Mouse (Mus musculus) large intestine, adult 2 months (tissue): ENCODE results near the gene Vipr1. TPM values are rescaled to one million over a fixed set of nuclear protein-coding genes. Genes with fewer than 3 reads are reported as not detected.
A peak's percentile ranks its signal among the peaks of the same experiment; 100 is the strongest.

Source experiments
- DNase-seq: peaks from one replicate; pipeline ENCODE4 v3.0.0-alpha.2; 2012; ENCODE audit warnings: low read depth, low spot score
- WGBS: fragments of 180-500 bp; shearing (Covaris S2); methylation state at CpG from one replicate; pipeline ENCODE4 v1.1.7; 2018; 5-methylcytosine and 5-hydroxymethylcytosine counted together
- polyA plus RNA-seq: library from polyadenylated mRNA; depleted of rRNA; stranded (reverse); fragments of >200 nt; gene quantifications from 2 replicates; pipeline ENCODE4 v1.2.3, GENCODE M21; 2012

The Vipr1 gene
- polyA plus RNA-seq, 1 experiment, result 37.9 TPM

- DNase-seq, result no peak
- WGBS, result 59% methylated on average over 5 of the region's 5 CpGs
Observed at GRCm38 (mm10) chr9:121672311-121672710, 29.8 kb downstream of the Vipr1 start.

- WGBS, result 86% methylated on average over 5 of the region's 5 CpGs
- DNase-seq, result no peak
Observed at GRCm38 (mm10) chr9:121673716-121674115, 31.2 kb downstream of the Vipr1 start.

DNA sequence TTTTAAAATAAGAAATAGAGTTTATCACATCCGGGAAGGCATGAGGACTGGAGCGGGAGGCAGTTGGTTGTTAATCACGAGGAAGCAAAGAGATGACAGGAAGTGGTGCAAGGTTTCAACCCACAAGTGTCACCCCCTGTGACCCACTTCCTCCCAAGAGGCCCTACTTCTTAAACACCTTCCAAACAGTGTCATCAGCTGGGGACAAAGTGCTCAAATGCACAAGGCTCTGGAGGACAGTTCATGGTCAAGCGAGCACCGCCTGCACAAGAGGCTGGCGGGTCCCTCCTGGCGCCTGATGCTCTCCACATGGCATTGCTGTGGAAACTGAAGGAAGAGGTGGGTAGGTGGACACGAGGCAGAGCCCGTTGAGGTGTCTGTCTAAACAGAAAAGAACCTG, 32.5 kb downstream of the Vipr1 start:
- 78% methylated on average over 9 of the region's 9 CpGs for WGBS

DNA sequence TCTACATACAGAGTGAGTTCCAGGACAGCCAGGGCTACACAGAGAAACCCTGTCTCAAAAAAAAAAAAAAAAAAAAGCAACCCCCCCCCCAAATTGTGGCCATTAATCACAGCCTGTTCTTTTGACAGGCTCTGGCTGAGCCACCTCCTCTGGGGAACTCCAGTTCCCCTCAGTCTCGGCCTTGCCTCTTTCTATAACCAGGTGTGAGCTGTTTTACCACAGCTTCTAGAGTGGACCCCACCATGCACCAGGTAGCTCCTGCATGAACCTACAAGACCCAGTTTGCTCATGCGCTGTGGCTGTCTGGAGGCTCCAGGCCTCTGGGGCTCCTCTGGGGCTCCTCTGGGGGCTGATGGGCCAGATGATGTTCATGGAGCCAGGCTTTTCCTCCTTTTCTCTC, 33.0 kb downstream of the Vipr1 start:
- WGBS, result 88% methylated on average over 2 of the region's 2 CpGs
- no peak for DNase-seq

More for the DNA sequence above, 32.5 kb downstream of the Vipr1 start:
- DNase-seq, result no peak

DNA sequence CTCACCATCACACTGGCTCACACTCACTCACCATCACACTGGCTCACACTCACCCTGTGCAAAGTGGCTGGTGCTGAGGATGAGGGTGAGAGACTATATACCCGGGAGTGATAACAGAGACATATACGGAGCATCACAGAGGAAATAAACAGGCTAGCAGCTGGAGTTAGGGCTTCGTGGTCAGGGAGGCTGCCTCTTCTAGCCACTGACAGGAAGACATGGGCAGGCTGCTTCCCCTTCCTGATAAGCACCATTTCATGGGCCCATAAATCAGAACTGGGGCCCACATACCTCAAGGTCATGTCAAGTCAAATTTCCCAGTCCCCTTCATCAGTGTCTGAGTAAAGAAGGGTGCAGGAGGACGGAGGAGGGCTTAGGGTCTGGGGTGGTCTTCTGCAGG, 34.6 kb downstream of the Vipr1 start:
- 21% methylated on average over 4 of the region's 4 CpGs for WGBS
- DNase-seq, result no peak

- no peak for DNase-seq
- WGBS, result 23% methylated on average over 8 of the region's 8 CpGs
Observed at GRCm38 (mm10) chr9:121677476-121677875, 35.0 kb downstream of the Vipr1 start.

DNA sequence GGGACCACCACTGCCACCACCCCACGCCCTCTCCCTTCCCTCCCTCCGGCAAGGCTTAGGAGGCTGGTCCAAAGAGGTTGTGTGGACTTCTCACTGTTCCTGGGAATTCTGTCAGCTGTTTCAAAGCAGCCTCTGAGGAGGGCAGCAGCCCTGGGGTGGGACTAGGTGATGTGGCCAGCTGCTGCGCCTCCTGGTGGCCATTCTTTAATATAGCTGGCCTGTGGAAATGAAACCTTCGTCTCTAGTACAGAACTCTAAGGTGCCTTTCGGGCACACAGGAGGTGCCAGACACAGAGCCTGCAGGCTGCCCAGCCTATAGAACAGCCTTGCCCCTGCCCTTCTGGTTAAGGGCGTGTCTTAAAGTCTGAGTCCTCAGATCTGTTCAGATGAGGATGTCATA, 37.0 kb downstream of the Vipr1 start:
- DNase-seq, result peak; percentile 19
- 17% methylated on average over 6 of the region's 6 CpGs for WGBS

- no peak for DNase-seq
- WGBS, result 84% methylated on average over 8 of the region's 8 CpGs
Observed at GRCm38 (mm10) chr9:121681191-121681590, 38.7 kb downstream of the Vipr1 start.

- no peak for DNase-seq
- 75% methylated on average over 18 of the region's 18 CpGs for WGBS
Observed at GRCm38 (mm10) chr9:121682037-121682680, 39.6 kb downstream of the Vipr1 start.

- no peak for DNase-seq
- WGBS, result 70% methylated on average over 7 of the region's 7 CpGs
Observed at GRCm38 (mm10) chr9:121684702-121685101, 42.2 kb downstream of the Vipr1 start.

- 85% methylated on average over 15 of the region's 15 CpGs for WGBS
- no peak for DNase-seq
Observed at GRCm38 (mm10) chr9:121690200-121690651, 47.7 kb downstream of the Vipr1 start.

GRCm38 (mm10) chr9:121690734-121691133, 48.2 kb downstream of the Vipr1 start:
- no peak for DNase-seq
- WGBS, result 88% methylated on average over 7 of the region's 7 CpGs

GRCm38 (mm10) chr9:121694736-121695135, 52.2 kb downstream of the Vipr1 start:
- no peak for DNase-seq
- 88% methylated on average over 12 of the region's 12 CpGs for WGBS

DNA sequence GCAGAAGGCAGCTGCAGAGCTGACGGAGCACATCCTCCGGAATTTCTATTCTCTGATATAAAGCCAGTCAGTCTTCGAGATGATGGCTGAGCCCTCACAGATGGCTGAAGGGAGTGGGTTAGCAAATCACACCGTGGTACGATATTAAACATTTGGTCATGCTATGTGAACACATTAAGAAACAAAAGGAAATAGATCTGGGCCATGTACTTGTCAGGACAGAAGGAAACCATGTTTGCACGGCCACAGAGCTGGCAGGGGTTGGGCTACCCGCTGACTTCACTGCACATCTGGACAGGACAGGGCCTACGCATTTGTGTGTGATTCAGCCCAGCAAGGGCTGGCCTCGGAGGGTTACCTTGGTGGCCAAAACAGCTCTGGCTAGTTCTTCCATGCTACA, 54.1 kb downstream of the Vipr1 start:
- 94% methylated on average over 9 of the region's 9 CpGs for WGBS
- no peak for DNase-seq

DNA sequence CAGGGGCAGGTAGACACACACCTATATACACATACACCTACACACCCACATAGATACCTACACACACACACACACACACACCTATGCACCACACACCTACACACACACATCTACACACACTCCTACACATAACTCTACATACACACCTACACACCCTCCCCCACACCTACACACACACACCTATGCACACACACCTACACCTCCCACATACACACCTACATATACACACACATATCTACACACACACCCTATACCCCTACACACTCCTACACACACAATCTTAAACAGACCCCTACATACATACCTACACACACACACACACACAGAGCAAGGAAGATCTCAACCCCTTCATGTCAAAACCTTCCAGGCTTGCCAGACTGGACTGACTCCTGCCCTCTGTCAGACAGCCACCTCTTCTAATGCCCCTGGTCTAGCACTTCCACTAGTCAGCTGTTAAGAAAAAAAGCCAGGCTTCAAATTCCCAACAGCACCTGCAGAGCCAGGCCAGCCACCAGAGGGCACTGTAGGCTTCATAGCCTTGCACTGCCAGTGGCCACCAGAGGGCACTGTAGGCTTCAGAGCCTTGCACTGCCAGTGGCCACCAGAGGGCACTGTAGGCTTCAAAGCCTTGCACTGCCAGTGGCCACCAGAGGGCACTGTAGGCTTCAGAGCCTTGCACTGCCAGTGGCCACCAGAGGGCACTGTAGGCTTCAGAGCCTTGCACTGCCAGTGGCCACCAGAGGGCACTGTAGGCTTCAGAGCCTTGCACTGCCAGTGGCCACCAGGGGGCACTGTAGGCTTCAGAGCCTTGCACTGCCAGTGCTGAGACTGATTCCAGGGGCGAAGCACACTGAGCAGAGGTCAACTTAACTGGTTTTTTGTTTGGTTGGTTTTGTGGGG, 54.9 kb downstream of the Vipr1 start:
- DNase-seq, result no peak
- WGBS, result 96% methylated on average over 1 of the region's 1 CpGs

DNA sequence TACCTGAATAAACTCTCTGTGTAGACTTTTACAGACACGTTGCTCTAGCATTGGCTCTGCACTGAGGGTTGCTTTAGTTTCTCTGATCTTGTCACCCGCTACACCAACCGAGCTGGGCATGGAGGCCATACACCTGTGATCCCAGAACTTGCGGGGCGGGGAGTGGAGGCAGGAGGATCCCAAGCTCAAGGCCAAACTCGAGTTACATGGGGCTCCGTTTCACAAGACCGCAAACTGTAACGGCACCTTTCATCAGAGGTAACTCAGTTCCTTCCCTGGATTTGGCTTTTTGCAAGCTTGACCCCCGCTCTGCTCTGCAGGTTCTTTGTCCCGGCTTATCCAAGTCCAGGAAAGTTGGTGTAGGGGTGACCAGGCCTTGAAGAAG, 61.7 kb downstream of the Vipr1 start:
- 16% methylated on average over 11 of the region's 11 CpGs for WGBS
- DNase-seq, result no peak

DNA sequence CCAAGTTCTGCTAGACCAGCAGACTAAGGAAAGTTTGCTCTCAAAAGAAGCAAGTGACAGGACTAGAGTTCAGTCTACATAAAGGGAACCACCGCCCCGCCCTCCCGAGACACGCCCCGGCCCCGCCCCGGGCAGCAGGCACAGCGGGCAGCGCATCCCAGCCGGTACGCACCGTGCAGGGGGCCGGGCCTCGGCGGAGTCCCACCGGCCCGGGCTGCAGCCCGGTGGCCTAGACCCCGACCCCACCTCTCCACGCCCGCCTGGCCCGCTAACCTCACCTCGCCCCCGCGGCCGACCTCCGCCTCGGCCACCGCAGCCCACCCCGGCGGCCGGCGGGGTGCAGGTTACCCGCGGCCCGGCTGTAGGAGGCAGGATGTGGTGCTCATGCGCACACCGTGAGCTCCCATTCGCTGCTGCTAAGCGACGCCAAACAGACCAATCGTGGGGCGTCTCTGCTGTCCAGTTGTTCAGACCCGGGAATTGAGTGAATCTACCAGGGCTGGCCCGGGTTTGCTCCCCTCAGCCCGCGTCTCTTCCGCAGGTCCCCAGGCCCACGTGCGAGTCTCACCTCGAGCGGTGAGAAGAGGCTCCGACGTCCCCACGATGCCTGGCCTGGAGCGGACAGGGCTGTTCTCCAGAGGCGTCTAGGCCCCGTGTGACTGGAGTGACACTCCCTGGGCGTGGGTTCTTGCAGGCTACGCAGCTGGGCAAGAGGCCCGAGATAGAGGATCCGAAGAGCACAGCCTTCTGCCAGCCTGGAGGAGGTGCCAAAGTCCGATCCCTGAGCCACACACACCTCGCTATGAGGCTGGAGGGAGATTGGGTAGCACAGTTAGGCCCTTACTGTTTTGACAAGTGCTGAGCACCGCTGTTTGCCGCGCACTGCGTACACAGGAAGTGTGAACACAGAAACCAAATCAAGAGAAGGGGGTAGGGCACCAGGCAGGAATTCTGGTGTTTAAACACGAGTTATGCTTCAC, 62.4 kb downstream of the Vipr1 start, which contains the start of gene Sec22c:
TSS of gene Sec22c (minus strand) at position 845 of the 980 bp plus-strand sequence.
- DNase-seq, result peak; percentile 86
- WGBS, result under 1% methylated on average over 69 of the region's 69 CpGs

DNA sequence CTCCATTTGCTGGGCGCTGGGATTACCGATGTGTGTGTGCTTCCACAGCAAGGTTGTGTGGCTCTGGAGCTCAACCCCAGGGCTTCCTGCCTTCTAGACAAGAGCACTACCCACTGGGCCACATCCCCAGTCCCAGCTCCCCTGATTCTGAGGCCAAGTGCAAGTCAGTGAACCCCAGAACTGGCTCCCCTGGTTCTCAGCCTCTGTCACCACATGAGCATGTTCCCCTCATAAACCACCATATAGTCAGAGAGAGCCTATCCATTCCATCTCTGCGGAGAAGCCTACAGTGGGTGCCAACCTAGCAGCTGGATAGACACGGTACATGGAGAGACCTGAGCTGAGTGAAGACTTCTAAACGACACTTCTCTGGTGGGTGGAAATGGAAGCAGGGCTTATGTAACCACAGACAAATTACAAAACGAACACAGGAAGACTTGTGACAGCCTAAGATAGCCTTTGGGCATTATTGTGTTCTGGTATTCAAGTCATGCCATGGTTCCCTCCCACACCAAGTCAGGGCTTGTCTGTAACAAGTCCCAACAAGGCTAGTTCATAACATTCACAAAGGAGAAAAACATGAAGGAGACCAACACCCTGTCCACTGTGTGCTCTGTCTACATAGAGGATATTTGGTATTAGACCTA, 63.6 kb downstream of the Vipr1 start:
- WGBS, result 83% methylated on average over 6 of the region's 6 CpGs
- DNase-seq, result no peak

DNA sequence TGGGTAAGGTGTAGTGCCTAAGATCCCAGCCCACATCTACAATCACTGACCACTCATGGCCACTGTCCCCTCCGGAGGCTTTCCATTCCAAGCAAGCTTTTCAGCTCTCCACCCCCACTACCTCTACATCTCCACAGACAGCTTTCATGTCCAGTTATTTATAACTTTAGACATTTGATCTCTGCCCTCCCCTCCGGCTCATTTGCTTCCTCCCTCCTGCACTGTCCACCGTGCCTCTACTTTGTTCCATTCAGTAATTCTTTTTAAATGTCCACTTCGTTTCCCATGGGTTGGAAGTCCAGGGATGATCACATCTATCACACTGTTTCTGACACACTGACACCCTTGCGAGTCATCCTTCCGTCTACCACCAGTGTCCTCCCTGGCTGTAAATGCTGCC, 65.3 kb downstream of the Vipr1 start:
- 65% methylated on average over 6 of the region's 6 CpGs for WGBS
- no peak for DNase-seq
